Mouse (Mus musculus): ENCODE results near the gene Them7. TPM values are rescaled to one million over a fixed set of nuclear protein-coding genes. Genes with fewer than 3 reads are reported as not detected.

Them7 gene
- total RNA-seq, 4 experiments from 2014 or later: not detected

- DNase-seq (ENCODE audit: low spot score in 2 of 2): no peak
Observed at GRCm38 (mm10) chr2:105303962-105304514, 79.9 kb downstream of the Them7 start.

DNA sequence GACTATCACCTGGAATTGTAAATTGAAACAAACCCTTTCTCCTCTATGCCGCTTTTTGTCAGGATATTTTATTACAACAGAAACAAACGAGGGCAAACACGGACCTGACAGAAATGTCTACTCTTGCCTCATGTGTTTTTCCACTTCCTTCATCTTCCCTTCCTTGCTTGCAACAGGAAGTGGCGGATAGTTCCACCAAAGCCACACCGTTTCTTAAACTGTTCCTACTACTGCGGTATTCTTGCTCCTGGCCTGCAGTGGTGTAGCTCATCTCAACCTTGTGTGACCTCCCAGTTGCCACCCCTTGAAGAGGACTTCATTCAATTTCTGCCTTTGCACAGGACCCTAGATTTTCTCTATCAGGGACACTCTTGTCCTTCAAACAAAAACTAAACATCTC lies 81.8 kb downstream of the Them7 start:
- DNase-seq (ENCODE audit: low spot score in 2 of 2): no peak

GRCm38 (mm10) chr2:105311414-105311813 lies 87.3 kb downstream of the Them7 start:
- no peak for DNase-seq (ENCODE audit: low spot score in 2 of 2)

- DNase-seq (ENCODE audit: low spot score in 2 of 2): no peak
Observed at GRCm38 (mm10) chr2:105311991-105312390, 87.9 kb downstream of the Them7 start.

DNA sequence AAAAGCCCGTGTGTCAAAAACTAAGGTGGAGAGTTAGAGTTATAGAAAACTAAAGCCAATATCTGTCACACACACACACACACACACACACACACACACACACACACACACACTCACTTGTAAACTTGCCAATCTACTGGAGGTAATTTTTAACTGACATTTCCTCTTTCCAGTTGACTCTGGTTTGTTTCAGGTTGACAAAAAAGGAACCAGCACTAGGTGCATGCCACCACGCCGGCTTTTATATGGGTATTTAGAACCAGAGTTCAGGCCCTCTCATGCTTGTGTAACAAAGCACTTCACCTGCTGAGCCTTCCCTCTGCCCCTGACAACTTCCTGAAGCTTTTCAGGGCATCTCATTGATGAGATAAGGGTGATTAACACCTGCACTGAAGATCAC lies 89.0 kb downstream of the Them7 start:
- DNase-seq (ENCODE audit: low spot score in 2 of 2): no peak

DNA sequence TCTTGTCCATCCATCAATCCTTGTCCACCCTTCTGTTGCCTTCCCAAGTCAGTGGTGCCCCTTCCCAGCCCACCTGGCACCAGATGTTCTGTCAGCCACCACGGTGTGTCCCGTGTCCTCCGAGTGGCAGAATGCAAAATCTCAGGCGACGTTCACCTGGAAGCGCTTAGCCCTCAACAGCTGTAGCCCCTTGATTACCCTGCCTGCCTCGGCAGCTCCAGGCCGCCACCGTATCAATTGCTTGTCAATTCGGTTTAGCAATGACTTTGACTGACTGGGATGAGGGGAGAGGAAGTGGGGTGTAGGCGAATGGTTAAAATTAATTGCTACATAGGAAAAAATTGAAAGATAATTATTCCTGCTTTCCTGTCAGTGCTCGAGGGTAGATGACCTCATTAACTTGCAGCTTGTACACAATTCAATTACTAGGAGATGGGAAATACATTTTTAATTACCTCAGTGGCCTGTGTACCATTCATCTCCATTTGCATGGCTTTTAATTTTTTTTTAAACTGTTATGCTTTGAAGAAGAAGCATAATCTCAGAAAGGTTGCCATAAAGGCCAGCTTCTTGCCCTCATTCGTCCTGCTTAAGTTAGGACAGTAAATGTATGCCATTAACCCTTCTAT lies 93.5 kb downstream of the Them7 start:
- DNase-seq (ENCODE audit: low spot score in 2 of 2): no peak

DNA sequence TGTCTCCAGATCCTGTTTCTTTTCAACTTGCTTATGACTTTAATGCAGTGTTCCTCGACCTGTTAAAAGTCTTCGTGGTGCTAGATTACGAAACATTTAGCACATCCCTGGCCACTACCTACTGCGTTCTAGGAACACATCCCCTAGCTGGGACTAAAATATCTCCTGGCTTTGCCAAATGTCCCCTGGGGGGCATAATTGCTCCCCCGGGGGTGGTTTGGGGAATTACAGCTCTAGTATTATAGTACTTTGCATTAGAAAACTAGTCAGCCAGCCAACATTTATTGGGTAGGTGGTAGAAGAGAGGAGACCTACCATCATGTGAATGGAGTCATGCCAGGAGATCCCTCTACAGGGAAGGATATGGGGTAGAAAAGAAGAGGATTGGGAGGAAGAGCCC lies 101.9 kb downstream of the Them7 start:
- DNase-seq (ENCODE audit: low spot score in 2 of 2): no peak

GRCm38 (mm10) chr2:105330024-105330423 lies 105.9 kb downstream of the Them7 start:
- DNase-seq (ENCODE audit: low spot score in 2 of 2): peak; percentile 25 to 34

DNA sequence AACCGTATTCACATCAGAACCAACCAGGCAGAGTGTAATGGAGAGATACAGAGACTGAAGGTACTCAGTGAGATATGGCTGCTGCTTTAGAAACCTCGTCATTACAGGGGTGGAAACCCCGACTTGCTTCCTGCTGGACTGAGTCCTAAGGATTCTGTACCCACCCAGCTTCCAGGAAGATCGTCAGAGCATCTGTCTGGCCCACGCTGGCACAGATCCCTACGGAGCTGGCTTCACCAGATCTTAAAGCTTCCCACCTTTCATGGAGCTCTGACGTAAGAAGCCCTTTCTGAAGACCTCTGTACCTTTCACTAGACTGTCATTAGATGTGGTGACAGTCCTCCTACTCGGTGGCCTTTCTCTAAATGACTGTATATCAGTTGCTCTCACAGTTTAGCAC lies 109.0 kb downstream of the Them7 start:
- DNase-seq (ENCODE audit: low spot score in 2 of 2): no peak

GRCm38 (mm10) chr2:105333976-105334713 lies 110.0 kb downstream of the Them7 start:
- DNase-seq (ENCODE audit: low spot score in 2 of 2): peak; percentile 26 to 52

DNA sequence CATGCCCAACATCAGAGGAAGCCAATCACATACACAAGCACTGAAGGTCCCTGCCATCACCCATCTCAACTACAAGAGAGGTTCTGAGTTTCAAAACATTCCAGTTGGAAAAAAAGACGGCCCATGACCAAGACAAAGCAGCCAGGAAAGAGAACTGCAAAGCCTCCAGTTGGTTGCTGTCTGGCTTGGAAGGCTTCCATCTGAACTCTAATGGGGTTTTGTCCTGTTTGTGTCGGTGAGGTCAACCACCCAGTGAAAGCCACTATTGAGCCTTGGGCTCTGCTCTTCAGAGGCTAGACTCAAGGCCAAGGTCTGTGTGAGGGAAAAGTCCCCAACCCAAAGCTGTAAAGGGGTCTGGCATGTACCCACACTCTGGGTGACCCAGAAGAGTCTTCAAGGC lies 111.5 kb downstream of the Them7 start:
- no peak for DNase-seq (ENCODE audit: low spot score in 2 of 2)

GRCm38 (mm10) chr2:105336314-105337027 lies 112.4 kb downstream of the Them7 start:
- no peak for DNase-seq (ENCODE audit: low spot score in 2 of 2)

DNA sequence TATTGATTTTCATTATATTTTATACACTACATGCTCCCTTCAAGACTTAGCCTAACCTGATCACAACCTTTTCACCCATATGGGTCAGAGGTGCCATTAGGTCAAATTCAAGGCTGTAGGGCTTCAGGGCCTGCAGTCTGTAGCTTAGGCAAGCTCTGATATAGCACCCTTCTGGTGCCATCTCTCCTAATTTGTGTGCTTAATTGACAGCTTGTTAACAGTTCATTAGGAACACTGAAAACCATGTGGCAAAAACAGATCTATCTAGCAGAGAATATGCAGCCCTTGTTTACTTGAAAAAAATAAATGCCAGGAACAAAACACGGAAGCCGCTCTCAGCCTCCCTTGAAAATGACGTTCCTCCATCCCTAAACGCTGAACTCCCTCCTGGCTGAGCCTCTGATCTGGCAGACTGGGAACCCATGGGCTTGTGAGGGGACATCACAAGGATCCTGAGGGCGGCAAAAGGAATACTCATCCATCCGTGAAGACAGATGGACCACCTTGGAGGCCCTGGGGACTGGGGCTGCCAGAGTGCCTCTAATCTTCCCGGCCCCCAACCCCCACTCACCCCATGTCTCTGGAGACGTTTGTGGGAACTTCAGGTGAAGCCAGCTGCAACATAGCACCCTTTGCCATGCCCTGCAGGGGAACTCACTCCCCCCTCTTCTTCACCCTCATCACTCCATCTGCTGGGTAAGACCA lies 113.2 kb downstream of the Them7 start:
- DNase-seq (ENCODE audit: low spot score in 2 of 2): no peak

GRCm38 (mm10) chr2:105339993-105340392 lies 115.9 kb downstream of the Them7 start:
- DNase-seq (ENCODE audit: low spot score in 2 of 2): no peak

- no peak for DNase-seq (ENCODE audit: low spot score in 2 of 2)
Observed at GRCm38 (mm10) chr2:105348886-105349285, 124.8 kb downstream of the Them7 start.

DNA sequence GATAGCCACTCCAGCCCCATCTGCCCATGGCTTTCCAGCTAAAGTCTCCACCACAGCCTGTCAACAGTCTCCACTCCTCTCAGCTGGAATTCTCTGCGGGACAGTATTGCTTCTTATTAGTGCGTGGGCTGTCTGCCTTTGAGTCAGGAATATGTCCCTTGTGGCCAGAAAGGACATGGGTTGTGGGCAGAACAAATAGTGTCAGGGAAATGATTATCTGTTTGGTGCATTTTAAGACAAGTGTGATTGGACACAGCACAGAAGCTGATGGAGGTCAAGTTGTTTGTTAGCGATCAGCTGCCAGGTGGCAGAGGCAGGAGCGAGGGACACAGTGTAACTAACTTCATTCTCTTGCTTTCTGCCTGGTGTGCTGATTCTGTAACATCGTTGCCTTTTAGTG lies 132.7 kb downstream of the Them7 start:
- no peak for DNase-seq (ENCODE audit: low spot score in 2 of 2)

- no peak for DNase-seq (ENCODE audit: low spot score in 2 of 2)
Observed at GRCm38 (mm10) chr2:105358040-105358439, 133.9 kb downstream of the Them7 start.

DNA sequence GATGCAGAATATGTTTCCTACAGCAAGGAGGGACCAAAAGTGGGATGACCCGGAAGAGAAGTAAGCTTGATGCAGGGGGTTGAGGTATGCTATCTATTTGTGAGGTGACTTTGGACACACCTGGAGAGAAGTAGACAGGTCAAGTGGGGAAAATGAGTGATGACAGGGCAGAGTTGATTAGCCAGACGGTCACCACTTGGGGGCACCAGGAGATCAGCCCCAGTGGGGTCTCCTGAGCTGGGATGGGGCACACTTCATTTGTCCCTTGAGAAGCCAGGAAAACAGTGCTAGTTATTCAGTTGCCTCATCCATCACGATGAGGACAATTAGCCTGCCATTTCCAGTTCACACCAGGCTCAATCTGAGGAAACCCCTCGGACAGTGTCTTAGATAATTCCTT lies 143.5 kb downstream of the Them7 start:
- DNase-seq (ENCODE audit: low spot score in 2 of 2): no peak

DNA sequence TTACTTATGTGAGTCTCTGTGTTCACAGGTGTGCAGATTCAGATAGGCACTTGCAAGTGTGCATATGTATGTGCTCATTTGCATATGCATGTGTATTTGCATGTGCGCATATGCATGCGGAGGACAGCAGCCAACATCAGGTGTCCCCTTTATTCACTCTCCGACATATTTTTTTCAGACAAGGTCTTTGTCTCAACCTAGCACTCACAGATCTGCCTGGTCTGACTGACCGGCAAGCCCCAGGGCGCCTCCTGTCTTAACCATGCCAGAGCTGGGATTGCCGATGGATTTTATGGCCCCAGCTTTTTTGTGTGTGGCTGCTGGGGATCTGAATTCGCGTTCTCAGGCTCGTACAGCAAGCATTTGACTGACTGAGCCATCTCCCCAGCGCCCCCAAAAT lies 146.1 kb downstream of the Them7 start:
- DNase-seq (ENCODE audit: low spot score in 2 of 2): no peak

GRCm38 (mm10) chr2:105370698-105371097 lies 146.6 kb downstream of the Them7 start:
- DNase-seq (ENCODE audit: low spot score in 2 of 2): no peak

- DNase-seq (ENCODE audit: low spot score in 2 of 2): no peak
Observed at GRCm38 (mm10) chr2:105372156-105372555, 148.0 kb downstream of the Them7 start.

DNA sequence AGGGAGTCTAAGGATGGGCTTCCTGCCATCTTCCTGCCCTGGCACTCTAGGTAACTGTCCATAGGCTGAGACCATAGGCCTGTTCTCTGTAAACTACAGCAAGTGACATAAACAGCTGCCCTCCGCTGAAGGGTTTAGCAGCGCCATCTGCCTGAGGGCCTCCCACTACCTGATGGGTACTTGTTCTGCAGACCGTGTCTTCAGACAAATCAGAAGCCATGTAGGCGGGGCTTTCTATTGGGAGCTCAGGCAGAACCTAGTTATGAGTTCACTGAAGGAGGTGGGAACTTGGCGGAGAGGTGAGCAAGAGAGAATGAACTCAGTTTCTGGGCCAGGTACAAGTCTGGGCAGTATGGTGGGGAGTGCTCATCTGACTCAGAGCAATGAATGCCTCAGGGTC lies 148.6 kb downstream of the Them7 start:
- DNase-seq (ENCODE audit: low spot score in 2 of 2): no peak

Measured in layer of hippocampus, adult 8-10 months (tissue).